Mouse (Mus musculus): ENCODE results near the gene Gm37596.
"Not testable (repeated sequence)": the region's sequence is repeated elsewhere in the genome, so short reads cannot be mapped to it uniquely, and the experiment has no call there.

Gm37596 gene

GRCm38 (mm10) chr3:93692970-93693369 is at the start of gene Gm37596:
Gm37596 (minus strand) TSS chr3:93693070.
- not testable (repeated sequence) for DNase-seq (ENCODE audit: low read depth, low spot score)

GRCm38 (mm10) chr3:93708969-93709637 is 16.2 kb upstream of the Gm37596 start:
- not testable (repeated sequence) for DNase-seq (ENCODE audit: low read depth, low spot score)

DNA sequence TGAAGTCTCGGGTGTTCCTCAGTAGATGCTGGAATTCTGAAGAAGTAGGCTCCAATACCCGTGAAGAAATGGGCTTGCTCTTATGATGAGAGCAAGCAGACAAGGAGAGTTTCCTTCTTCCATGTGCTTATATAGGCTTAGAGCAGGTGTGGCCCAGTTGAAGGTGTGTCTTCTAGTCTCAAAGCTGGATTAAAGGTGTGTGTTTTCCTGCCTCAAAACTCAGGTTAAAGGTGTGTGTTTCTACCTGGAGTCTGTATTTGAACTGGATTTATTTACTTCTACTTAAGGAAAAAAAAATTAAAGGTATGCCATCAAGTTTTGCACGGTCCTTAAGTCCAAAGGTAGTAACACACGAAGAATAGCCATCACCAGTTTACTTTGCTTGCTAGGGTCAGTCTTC is 16.7 kb downstream of the Gm37596 start, which contains the start of gene Tdpoz1:
Tdpoz1 (minus strand) TSS at position 101 of the 400 bp plus-strand sequence.
- not testable (repeated sequence) for DNase-seq (ENCODE audit: low read depth, low spot score)

GRCm38 (mm10) chr3:93670805-93671503 is 21.9 kb downstream of the Gm37596 start:
- not testable (repeated sequence) for DNase-seq (ENCODE audit: low read depth, low spot score)

DNA sequence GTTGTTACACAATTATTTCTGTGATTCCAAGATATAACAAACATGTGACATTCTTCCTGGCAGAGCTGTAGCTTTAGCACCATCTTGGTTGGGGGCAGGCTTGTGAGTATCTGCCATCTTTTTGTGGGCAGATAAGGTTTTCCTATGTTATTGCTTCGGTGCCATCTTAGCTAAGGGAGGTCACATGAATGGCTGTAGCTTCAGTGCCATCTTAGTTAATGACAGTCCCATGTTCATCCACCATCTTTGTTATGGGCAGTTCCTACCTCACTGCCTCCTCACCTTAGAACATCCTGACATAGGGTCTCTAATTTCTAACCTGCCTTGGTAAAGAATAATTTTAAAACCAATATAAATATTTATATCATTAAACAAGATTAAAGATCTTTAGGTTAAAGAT is 38.6 kb downstream of the Gm37596 start:
- DNase-seq (ENCODE audit: low read depth, low spot score): no peak

DNA sequence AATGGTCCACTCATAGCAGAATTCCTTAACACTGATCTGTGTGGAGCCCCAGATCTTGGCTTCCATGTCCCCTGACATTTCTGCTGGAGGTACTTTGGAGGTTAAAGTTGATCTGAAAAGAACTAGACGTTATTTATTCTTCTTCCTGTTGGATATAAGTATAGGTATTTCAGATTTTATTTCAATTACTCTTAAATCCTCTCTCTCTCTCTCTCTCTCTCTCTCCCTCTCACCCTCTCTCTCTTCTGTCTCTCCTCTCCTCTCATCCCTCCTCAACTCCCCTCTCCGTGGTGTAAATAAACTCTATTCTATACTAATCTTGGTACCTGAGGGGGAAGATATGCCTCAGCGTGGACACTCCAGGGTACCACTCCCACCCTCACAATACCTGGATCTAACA is 40.3 kb downstream of the Gm37596 start, which contains the start of gene Tdpoz2:
Tdpoz2 (minus strand) TSS at position 101 of the 400 bp plus-strand sequence.
- no peak for DNase-seq (ENCODE audit: low read depth, low spot score)
